Mouse (Mus musculus) lung, postnatal 0 days (tissue): ENCODE measurements around the gene Tent5b.

Experiments used
- CTCF ChIP-seq: IDR thresholded peaks from 2 replicates; pipeline ENCODE4 v1.5.1; 2016; ENCODE audit warnings: antibody characterized with exemption, mild to moderate bottlenecking
- EP300 ChIP-seq: IDR thresholded peaks from 2 replicates; pipeline ENCODE4 v1.6.1; 2016; ENCODE audit warnings: antibody characterized with exemption, mild to moderate bottlenecking, control low read depth

DNA sequence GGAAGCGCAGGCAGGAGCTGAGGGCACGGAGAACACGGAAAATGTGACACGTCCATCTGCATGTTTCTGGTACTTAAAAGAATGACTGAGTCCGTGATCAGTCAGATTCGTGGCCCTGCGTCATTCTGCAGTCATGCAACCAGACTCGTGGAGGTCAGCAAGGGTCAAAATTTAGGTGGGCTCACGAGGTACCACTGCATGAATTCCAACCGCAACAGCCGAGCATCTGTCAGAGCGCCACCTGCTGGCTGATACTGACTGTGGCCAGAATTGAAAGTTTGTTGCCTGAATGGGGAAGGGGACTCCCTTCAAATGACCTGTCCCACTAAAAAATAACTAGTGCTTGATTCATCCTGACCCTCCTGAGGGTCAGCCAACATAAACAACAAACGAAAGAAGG lies 30.2 kb upstream of the Tent5b start:
- TF ChIP-seq CTCF = peak; percentile 88
- TF ChIP-seq EP300 = no peak
